Mouse (Mus musculus) frontal cortex, adult (tissue): ENCODE results near the gene Ifna16.
A peak's percentile ranks its signal among the peaks of the same experiment; 100 is the strongest.

Experiments
- ATAC-seq: cut with Nextera tagmentation; 2 replicates; pipeline ENCODE4 v1.9.2; 2017; ENCODE audit warnings: mild to moderate bottlenecking, moderate library complexity, mixed read lengths; ENCODE audit not compliant: low TSS enrichment

The Ifna16 gene

GRCm38 (mm10) chr4:88676824-88677223 lies at the start of gene Ifna16:
Gene Ifna16 (minus strand): TSS chr4:88676924.
- ATAC-seq, result no peak

DNA sequence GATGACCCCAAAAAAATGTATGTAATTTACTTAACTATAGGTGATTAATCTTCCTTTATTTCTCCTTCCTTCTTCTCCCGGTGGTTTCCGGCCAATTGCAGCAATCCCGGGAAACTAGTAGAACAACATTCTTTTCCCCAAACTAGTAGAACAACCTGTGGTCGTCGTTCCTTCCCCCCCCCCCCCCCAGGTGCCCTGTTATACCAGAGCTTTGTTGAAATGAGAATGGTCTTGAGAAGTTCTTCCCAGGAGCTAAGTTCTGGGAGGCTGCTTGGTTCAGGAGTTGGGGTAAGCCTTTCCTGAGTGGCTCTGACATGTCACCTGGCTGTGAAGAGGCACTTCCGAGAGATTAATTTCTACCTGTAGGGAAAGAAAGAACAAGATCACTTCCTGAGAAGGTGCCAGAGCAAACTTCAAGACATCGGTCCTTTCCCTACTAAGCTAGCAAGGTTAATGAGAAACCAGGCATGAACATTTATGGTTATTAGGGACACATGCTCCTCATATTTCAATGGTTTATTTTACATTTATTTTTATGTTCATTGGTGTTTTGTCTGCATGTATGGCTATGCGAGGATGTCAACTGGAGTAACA lies 46.9 kb upstream of the Ifna16 start:
- no peak for ATAC-seq

- ATAC-seq, result peak; percentile 90
Measured at GRCm38 (mm10) chr4:88721791-88722721, 45.3 kb upstream of the Ifna16 start, which contains the start of the genes Gm26566 and Klhl9. Gene Gm26566 (plus strand): TSS chr4:88721805. Gene Klhl9 (minus strand): TSS chr4:88722465.

- no peak for ATAC-seq
Measured at GRCm38 (mm10) chr4:88718715-88719114, 42.0 kb upstream of the Ifna16 start.

DNA sequence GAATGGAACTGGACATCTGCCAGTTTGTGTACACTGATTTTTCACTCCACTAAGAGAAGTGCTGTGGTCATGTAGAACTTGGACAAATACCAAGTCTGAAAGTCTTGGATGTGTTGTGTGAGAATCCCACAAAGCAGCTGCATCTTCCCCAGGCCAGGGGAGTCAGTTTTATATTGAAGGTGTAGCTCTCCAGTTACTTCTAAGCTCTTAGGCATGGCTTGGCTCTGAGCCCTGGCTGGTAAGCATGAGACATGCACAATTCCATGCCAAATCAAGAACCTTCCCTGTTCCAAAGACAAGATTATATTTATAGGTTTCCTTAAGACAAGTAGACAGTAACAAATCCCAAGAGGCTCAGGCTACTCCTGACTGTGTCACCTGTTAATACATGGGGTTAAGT lies 38.3 kb upstream of the Ifna16 start:
- no peak for ATAC-seq

- ATAC-seq, result no peak
Measured at GRCm38 (mm10) chr4:88714281-88714680, 37.6 kb upstream of the Ifna16 start.

DNA sequence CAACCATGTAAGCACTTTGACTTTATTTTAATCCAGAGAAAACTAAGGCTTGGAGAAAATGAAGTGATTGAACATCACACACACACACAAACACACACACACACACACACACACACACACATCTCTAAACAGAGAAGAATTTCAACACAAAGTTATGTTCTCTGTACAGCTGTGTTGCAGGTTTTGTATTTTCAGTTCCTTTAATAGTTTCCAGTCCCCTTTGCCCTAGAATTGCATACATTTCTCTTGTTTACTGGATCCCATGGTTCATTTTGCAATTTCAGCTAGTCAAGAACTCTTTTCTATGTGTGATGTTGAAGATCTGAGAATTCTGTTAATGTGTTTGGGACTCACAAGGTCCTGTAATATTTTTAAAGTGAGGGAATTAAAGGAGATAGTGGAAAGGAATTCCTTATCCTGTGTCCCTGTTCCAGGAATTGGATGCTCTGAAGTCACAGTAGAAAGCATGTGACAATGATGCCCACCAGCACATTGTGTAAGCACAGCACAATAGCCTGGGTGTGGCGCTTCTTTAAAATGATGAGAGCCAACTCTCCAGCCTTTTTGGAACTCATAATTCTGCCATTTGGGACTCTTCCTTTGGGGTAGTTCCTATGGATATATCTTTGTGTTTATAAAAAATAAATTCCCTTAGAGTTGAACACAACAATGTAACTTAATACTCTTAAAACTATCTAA lies 30.6 kb upstream of the Ifna16 start:
- ATAC-seq, result no peak

GRCm38 (mm10) chr4:88705924-88706323 lies 29.2 kb upstream of the Ifna16 start:
- ATAC-seq, result no peak

- no peak for ATAC-seq
Measured at GRCm38 (mm10) chr4:88699301-88699700, 22.6 kb upstream of the Ifna16 start.

GRCm38 (mm10) chr4:88698781-88699180 lies 22.1 kb upstream of the Ifna16 start:
- no peak for ATAC-seq

DNA sequence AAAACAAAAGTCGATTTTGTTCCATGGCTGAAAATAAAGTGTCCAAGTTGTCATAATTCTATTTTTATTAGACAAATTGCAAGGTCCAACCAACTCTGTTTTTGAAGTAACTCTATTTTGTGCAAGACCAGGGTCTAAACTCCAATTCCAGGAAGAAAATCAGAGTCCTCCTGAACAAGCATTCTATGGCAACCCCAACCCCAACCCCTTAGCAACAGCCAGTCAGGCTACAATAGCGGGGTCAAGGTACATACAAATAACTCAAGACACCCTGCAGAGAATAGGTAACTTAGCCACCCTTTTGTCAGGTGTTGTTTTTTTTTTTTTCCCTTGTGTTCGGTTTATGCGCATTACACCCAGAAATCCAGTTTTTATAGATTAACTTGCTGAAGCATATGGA lies 21.0 kb upstream of the Ifna16 start:
- ATAC-seq, result no peak

DNA sequence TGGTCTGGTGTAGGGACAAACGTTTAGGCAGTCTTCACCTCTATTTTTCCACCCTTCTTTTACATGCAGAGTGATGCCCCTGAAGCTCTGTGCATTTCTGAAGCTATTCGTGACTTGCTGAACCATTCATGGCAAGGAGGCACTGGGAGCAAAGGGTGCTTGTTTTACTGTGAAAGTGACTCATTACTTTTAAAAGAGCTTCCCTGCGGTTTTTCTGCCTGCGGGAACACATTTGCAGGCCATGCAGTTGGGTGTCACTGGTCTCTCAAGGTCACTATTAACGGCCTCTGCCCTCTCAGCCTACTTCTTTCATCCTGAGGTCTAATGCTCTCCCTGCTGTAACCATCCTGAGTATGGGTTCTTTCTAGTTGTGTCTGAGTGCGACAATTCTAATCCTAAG lies 20.4 kb upstream of the Ifna16 start:
- ATAC-seq, result no peak

DNA sequence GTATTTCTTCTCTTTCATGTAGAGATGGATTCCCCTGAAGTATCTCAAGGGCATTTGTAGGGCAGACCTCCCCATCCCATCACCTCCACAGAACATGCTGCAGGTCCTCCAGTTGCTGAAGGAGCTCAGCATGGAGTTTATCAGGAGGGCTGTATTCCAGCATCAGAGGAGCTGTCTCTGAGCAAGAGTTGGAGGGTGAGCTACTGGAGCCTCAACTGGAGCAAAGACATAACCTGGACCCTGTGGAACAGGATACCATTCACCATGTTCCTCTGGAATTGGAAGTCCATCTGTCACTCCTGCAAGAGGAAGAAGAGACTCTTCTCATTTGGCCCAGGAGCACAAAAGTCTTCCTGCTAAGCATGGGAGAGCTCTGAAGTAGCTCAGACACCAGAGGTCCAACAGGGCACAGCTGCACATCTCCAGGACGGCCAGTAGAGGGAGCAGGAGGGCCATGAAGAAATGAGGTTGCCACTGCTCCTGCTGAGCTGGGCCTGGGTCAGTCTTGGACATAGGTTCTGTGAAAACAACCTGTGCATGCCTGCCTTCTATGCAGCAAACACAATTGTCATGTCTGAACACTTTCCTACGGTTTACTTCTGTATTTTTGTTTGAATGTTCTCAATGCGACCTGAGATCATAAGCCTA lies 19.6 kb upstream of the Ifna16 start:
- ATAC-seq, result peak; percentile 98

- no peak for ATAC-seq
Measured at GRCm38 (mm10) chr4:88693392-88693791, 16.7 kb upstream of the Ifna16 start.

DNA sequence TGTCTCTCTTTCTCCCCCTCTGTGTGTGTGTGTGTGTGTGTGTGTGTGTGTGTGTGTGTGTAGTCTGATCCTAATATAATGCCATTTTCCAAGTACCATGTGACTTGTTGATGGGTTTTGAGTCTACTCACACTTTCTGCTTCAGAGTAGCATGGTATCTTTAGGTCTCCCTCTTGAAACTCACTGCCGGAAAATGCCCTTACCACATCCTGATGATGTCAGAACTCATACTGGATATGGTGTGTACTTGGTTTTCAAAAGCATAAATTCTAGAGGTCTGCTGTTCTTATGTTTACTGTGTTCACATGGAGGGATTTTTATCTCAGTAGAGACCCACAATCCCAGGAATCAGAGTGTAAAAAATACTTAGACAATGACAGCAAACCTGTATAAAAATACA lies 15.8 kb upstream of the Ifna16 start:
- ATAC-seq, result no peak

- ATAC-seq, result no peak
Measured at GRCm38 (mm10) chr4:88691259-88691658, 14.5 kb upstream of the Ifna16 start, which contains the start of gene Ifnab. Gene Ifnab (minus strand): TSS chr4:88691359.

- no peak for ATAC-seq
Measured at GRCm38 (mm10) chr4:88683812-88684211, 7.1 kb upstream of the Ifna16 start, which contains the start of gene Ifna2. Gene Ifna2 (minus strand): TSS chr4:88683912.

GRCm38 (mm10) chr4:88681353-88681752 lies 4.6 kb upstream of the Ifna16 start:
- ATAC-seq, result no peak

DNA sequence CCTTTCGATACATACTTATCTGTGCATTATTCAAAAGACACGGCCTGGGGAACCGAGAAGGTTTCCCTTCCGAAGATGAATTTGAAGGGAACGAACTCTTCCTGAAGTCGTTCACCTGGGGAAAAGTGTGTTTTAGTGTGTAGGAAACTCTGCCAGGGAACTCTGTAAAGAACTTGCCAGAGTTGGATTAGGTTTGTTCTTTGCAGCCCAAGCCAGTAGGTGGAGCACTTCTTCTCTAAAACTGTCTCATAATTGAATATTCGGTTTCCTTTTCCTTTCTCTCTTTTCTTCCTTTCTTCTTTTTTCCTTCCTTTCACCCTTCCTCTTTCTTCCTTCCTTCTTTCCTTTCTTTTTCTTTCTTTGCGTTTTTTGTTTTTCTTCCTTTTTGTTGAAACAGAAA lies 3.6 kb upstream of the Ifna16 start:
- ATAC-seq, result peak; percentile 88; the same call in 1 of the 2 replicates

- no peak for ATAC-seq
Measured at GRCm38 (mm10) chr4:88655461-88655860, 21.3 kb downstream of the Ifna16 start.

DNA sequence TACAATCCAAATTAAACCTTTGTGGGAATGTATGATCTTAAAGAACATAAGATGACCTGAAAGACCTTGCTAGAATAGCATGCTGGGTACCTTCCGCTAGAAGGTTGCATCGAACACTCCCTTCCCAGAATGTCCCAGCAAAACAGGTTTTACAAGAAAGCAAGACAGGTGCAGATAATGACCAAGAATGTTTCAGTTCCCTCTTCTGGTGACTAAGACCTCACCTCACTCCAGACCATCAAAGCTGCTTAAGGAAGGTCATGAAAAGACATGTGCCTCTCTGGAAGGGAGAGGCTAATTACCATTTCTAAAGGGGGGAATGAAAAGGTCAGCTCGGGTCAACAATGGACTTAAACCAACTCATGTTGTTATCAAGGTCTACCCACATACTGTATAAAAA lies 23.1 kb downstream of the Ifna16 start:
- ATAC-seq, result no peak

GRCm38 (mm10) chr4:88644359-88644758 lies 32.4 kb downstream of the Ifna16 start, which contains the start of gene Ifna13:
Gene Ifna13 (minus strand): TSS chr4:88644459.
- no peak for ATAC-seq
